Mouse (Mus musculus) ES-E14 (cell line): Measurements from ENCODE around the gene Rtn1. TPM values are rescaled to one million over a fixed set of nuclear protein-coding genes. Genes with fewer than 3 reads are reported as not detected.

ENCODE experiments used
- DNase-seq: peaks from one replicate; pipeline ENCODE4 v3.0.0-alpha.2; 2013; ENCODE audit warnings: low read depth, low spot score
- H3K27ac ChIP-seq: 2 replicates; pipeline ENCODE4 v1.5.1; 2012; ENCODE audit warnings: low read depth, mild to moderate bottlenecking, low read length, moderate library complexity, mixed read lengths; ENCODE audit not compliant: poor library complexity, insufficient read depth, severe bottlenecking
- H3K36me3 ChIP-seq: 2 replicates; pipeline ENCODE4 v1.6.1; 2012; ENCODE audit warnings: mild to moderate bottlenecking, low read length, moderate library complexity, mixed read lengths; ENCODE audit not compliant: control insufficient read depth, poor library complexity, insufficient read depth, severe bottlenecking
- H3K4me1 ChIP-seq, 2 experiments: fragments of 150-350 bp in 1 of 2; sonication (generic) in 1 of 2; 2 replicates each; pipeline ENCODE4 v1.6.1; 2012; ENCODE audit warnings: low read length in 2 of 2, mild to moderate bottlenecking in 1 of 2, mixed read lengths in 1 of 2; ENCODE audit not compliant: control insufficient read depth in 2 of 2, insufficient read depth in 2 of 2, poor library complexity in 1 of 2
- H3K4me3 ChIP-seq, 2 experiments: fragments of 150-350 bp in 1 of 2; sonication (generic) in 1 of 2; 2 replicates each; pipeline ENCODE4 v1.5.1; 2012; ENCODE audit warnings: low read length in 2 of 2, low read depth in 1 of 2, mild to moderate bottlenecking in 1 of 2, mixed read lengths in 1 of 2; ENCODE audit not compliant: insufficient read depth in 1 of 2, poor library complexity in 1 of 2, severe bottlenecking in 1 of 2
- H3K9ac ChIP-seq: 2 replicates; pipeline ENCODE4 v1.6.1; 2012; ENCODE audit warnings: low read depth, mild to moderate bottlenecking, low read length, mixed read lengths; ENCODE audit not compliant: poor library complexity, insufficient read depth, severe bottlenecking
- H3K9me3 ChIP-seq: fragments of 150-350 bp; sonication (generic); 2 replicates; pipeline ENCODE4 v1.6.1; 2012; ENCODE audit warnings: low read depth, mild to moderate bottlenecking, low read length; ENCODE audit not compliant: control insufficient read depth, insufficient read depth
- CHD2 ChIP-seq: IDR thresholded peaks from 2 replicates; pipeline ENCODE4 v1.6.1; 2014; ENCODE audit warnings: mild to moderate bottlenecking, low read depth, low read length, inconsistent platforms
- HCFC1 ChIP-seq: IDR thresholded peaks from 2 replicates; pipeline ENCODE4 v1.6.1; 2012; ENCODE audit warnings: low read length, inconsistent platforms, borderline replicate concordance; ENCODE audit not compliant: insufficient read depth
- MAFK ChIP-seq: IDR thresholded peaks from 2 replicates; pipeline ENCODE4 v1.6.1; 2014; ENCODE audit warnings: mild to moderate bottlenecking, low read depth, low read length, inconsistent platforms; ENCODE audit not compliant: insufficient read depth
- ZC3H11A ChIP-seq: IDR thresholded peaks from 2 replicates; pipeline ENCODE4 v1.6.1; 2012; ENCODE audit warnings: low read depth, mild to moderate bottlenecking, inconsistent platforms, low read length, borderline replicate concordance
- ZNF384 ChIP-seq: IDR thresholded peaks from 2 replicates; pipeline ENCODE4 v1.6.1; 2012; ENCODE audit warnings: low read depth, low read length, inconsistent platforms
- in situ Hi-C, 2 experiments: fragments of 600-800 bp; cut with MboI; formaldehyde crosslinking; loops; one replicate each; pipeline ENCODE4 v1.15.1; 2025; ENCODE audit warnings: low sequenced_read_pairs in 2 of 2, inconsistent platforms in 1 of 2; ENCODE audit not compliant: unreplicated experiment in 2 of 2
- total RNA-seq: library from RNA; depleted of rRNA; stranded (reverse); fragments of 300-350 nt; gene quantifications from 2 replicates; pipeline ENCODE4 v1.2.3, GENCODE M21; 2012; rRNA removed

Gene Rtn1
- total RNA-seq, 1 experiment: 8.7 TPM

DNA sequence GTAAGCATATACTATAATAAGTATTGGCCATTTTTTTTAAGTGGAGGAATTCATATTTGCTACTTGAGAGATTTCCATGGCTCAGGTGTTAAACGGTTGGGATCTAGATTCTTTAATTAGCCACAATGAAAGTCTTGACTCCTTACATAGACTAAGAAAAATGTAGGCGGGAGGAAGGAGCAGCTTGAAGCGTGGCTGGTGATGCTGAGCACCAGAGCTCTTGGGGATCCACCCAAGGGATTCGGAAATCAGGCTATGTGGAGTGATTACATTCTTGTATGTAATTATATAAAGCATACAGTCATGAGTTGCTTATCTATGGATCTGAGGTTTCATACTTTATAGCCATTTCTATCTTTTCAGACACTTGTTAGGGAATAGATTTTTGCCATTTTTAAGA is 229.3 kb downstream of the Rtn1 start:
- TF ChIP-seq HCFC1 (no peak), MAFK (no peak), CHD2 (no peak), ZNF384 (no peak), ZC3H11A (no peak)
- Histone ChIP-seq H3K9me3 (no peaks in the 10 kb centered on the region), H3K36me3 (no peaks in the 10 kb centered on the region), H3K4me1 (no peaks in the 10 kb centered on the region), H3K27ac (no peak overlapping the region), H3K9ac (no peak overlapping the region), H3K4me3 (no peak overlapping the region)
- in situ Hi-C loops: no loop called here
- no peak for DNase-seq

DNA sequence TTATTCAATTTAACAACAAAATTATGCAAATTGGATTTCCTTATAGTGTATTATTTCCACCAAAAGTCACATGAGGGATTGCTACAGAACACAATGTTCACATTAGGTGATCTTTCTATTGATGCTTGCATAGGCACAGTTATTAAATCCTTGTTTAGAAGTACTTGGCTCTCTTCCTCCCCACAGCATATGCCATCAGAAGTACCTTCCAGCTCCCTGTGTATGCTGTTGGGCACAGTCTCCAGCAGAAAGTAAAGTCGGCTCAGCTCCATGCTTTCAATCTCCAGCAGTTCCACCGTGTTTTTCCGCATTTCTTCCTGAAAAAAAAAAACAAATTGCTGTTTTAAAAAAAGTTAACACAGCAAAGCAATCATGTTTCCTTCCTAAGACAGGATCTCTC is 230.5 kb downstream of the Rtn1 start:
- Histone ChIP-seq H3K4me1 (no peaks in the 10 kb centered on the region), H3K27ac (no peak overlapping the region), H3K4me3 (no peak overlapping the region), H3K9me3 (no peaks in the 10 kb centered on the region), H3K9ac (no peak overlapping the region), H3K36me3 (no peaks in the 10 kb centered on the region)
- TF ChIP-seq CHD2 (no peak), MAFK (no peak), HCFC1 (no peak), ZC3H11A (no peak), ZNF384 (no peak)
- in situ Hi-C loops: no loop called here
- DNase-seq: no peak

Other genes starting within 250 kb of the Rtn1 start
- 0.09 and 0.16 TPM in 2 replicates for gene Ccdc175, start 224.0 kb downstream of the Rtn1 start, total RNA-seq
- 0.94 and 1.5 TPM in 2 replicates for gene Lrrc9, start 32.8 kb upstream of the Rtn1 start, total RNA-seq
- 11.1 and 13.6 TPM in 2 replicates for gene Pcnx4, start 127.3 kb upstream of the Rtn1 start, total RNA-seq
- gene Gm4756, start 240.6 kb upstream of the Rtn1 start, total RNA-seq: 0.63 and 0.67 TPM in 2 replicates